Mouse (Mus musculus) C2C12 (cell line): ENCODE measurements around the gene Cldn12.

Experiments used
- CTCF ChIP-seq: IDR thresholded peaks from one replicate; pipeline ENCODE4 v1.5.1; 2011; ENCODE audit not compliant: control insufficient read depth, insufficient read depth, insufficient read length
- FOSL1 ChIP-seq: IDR thresholded peaks from one replicate; pipeline ENCODE4 v1.8.0; 2011; ENCODE audit warnings: mild to moderate bottlenecking, low read length; ENCODE audit not compliant: poor library complexity, insufficient read depth, severe bottlenecking
- MAX ChIP-seq: IDR thresholded peaks from one replicate; pipeline ENCODE4 v1.6.1; 2011; ENCODE audit warnings: mild to moderate bottlenecking, control low read depth
- MYOD1 ChIP-seq: IDR thresholded peaks from one replicate; pipeline ENCODE4 v1.6.1; 2011; ENCODE audit warnings: low read depth; ENCODE audit not compliant: control insufficient read depth, insufficient read length
- MYOG ChIP-seq: IDR thresholded peaks from one replicate; pipeline ENCODE4 v1.6.1; 2011; ENCODE audit not compliant: control insufficient read depth, insufficient read length; ENCODE audit errors: extremely low read depth
- USF1 ChIP-seq: IDR thresholded peaks from one replicate; pipeline ENCODE4 v1.6.1; 2011; ENCODE audit warnings: low read depth, mild to moderate bottlenecking, control low read depth, moderate library complexity

GRCm38 (mm10) chr5:5551110-5551509 lies 36.4 kb upstream of the Cldn12 start:
- TF ChIP-seq CTCF, result no peak
- no peak for TF ChIP-seq FOSL1
- no peak for TF ChIP-seq MYOD1
- no peak for TF ChIP-seq MYOG
- no peak for TF ChIP-seq USF1
- no peak for TF ChIP-seq MAX
